Mouse (Mus musculus) small intestine, adult 2 months (tissue): ENCODE measurements around the gene Prc1. TPM values are rescaled to one million over a fixed set of nuclear protein-coding genes. Genes with fewer than 3 reads are reported as not detected.

ENCODE experiments used
- H3K27ac ChIP-seq: fragments of 200-500 bp; 2 replicates; pipeline ENCODE4 v1.5.1; 2012; ENCODE audit warnings: low read depth, low read length, control low read depth, inconsistent platforms; ENCODE audit not compliant: insufficient read depth
- H3K27me3 ChIP-seq: fragments of 200-500 bp; 2 replicates; pipeline ENCODE4 v1.6.1; 2012; ENCODE audit warnings: mild to moderate bottlenecking, moderate library complexity, low read length, inconsistent platforms; ENCODE audit not compliant: control insufficient read depth, insufficient read depth
- H3K36me3 ChIP-seq: fragments of 200-500 bp; 2 replicates; pipeline ENCODE4 v1.6.1; 2012; ENCODE audit warnings: mild to moderate bottlenecking, low read length, control low read depth, inconsistent platforms; ENCODE audit not compliant: control insufficient read depth, insufficient read depth
- H3K4me1 ChIP-seq: fragments of 200-500 bp; 2 replicates; pipeline ENCODE4 v1.6.1; 2012; ENCODE audit warnings: low read length, inconsistent platforms, mixed read lengths; ENCODE audit not compliant: control insufficient read depth, insufficient read depth, insufficient read length
- H3K4me3 ChIP-seq: fragments of 200-500 bp; 2 replicates; pipeline ENCODE4 v1.5.1; 2012; ENCODE audit warnings: low read depth, mild to moderate bottlenecking, control low read depth, inconsistent platforms, low read length, moderate library complexity
- CTCF ChIP-seq: fragments of 200-500 bp; IDR thresholded peaks from 2 replicates; pipeline ENCODE4 v1.5.1; 2012; ENCODE audit warnings: low read depth, mild to moderate bottlenecking, control low read depth, inconsistent platforms, low read length, moderate library complexity, mixed read lengths; ENCODE audit not compliant: insufficient replicate concordance, insufficient read length; ENCODE audit errors: extremely low read depth
- POLR2A ChIP-seq: fragments of 200-500 bp; IDR thresholded peaks from 2 replicates; pipeline ENCODE4 v1.6.1; 2012; ENCODE audit warnings: low read depth, mild to moderate bottlenecking, control low read depth, inconsistent platforms, low read length, moderate library complexity
- WGBS: fragments of 180-500 bp; shearing (Covaris S2); methylation state at CpG from one replicate; pipeline ENCODE4 v1.1.7; 2018; 5-methylcytosine and 5-hydroxymethylcytosine counted together
- polyA plus RNA-seq: library from polyadenylated mRNA; depleted of rRNA; stranded (reverse); fragments of >200 nt; gene quantifications from 2 replicates; pipeline ENCODE4 v1.2.3, GENCODE M21; 2012

The Prc1 gene
- polyA plus RNA-seq, 1 experiment, result 15.0 TPM

GRCm38 (mm10) chr7:80343270-80344018 lies 49.2 kb downstream of the Prc1 start:
- Histone ChIP-seq H3K36me3 (no peaks in the 10 kb centered on the region), H3K4me1 (peaks cover 19% of the 10 kb centered on the region; the same call in 1 of the 2 replicates), H3K4me3 (peak overlapping the region; percentile 73), H3K27me3 (no peaks in the 10 kb centered on the region), H3K27ac (no peak overlapping the region)
- 23% methylated on average over 19 of the region's 19 CpGs for WGBS
- TF ChIP-seq CTCF (no peak), POLR2A (no peak)

- peaks cover 11% of the 10 kb centered on the region; the same call in 1 of the 2 replicates for H3K4me1 ChIP-seq
- WGBS, result 54% methylated on average over 9 of the region's 9 CpGs
- H3K27ac ChIP-seq, result no peak overlapping the region
- no peak for TF ChIP-seq CTCF
- no peak for TF ChIP-seq POLR2A
- H3K4me3 ChIP-seq, result no peak overlapping the region
- H3K27me3 ChIP-seq, result no peaks in the 10 kb centered on the region
- peaks cover 4% of the 10 kb centered on the region; the same call in 1 of the 2 replicates for H3K36me3 ChIP-seq
Measured at GRCm38 (mm10) chr7:80346173-80346572, 51.9 kb downstream of the Prc1 start.

- Histone ChIP-seq H3K4me3 (no peak overlapping the region), H3K27ac (peak overlapping the region; percentile 16), H3K36me3 (peaks cover 4% of the 10 kb centered on the region; the same call in 1 of the 2 replicates), H3K27me3 (no peaks in the 10 kb centered on the region), H3K4me1 (peaks cover 11% of the 10 kb centered on the region; the same call in 1 of the 2 replicates)
- TF ChIP-seq CTCF (no peak), POLR2A (no peak)
- 71% methylated on average over 5 of the region's 5 CpGs for WGBS
Measured at GRCm38 (mm10) chr7:80346830-80347229, 52.6 kb downstream of the Prc1 start.

- 74% methylated on average over 13 of the region's 13 CpGs for WGBS
- Histone ChIP-seq H3K36me3 (peaks cover 4% of the 10 kb centered on the region; the same call in 1 of the 2 replicates), H3K27ac (peak overlapping the region; percentile 39), H3K4me3 (no peak overlapping the region), H3K27me3 (no peaks in the 10 kb centered on the region), H3K4me1 (peaks cover 9% of the 10 kb centered on the region; the same call in 1 of the 2 replicates)
- no peak for TF ChIP-seq CTCF
- no peak for TF ChIP-seq POLR2A
Measured at GRCm38 (mm10) chr7:80347670-80348586, 53.7 kb downstream of the Prc1 start.

- WGBS, result 65% methylated on average over 2 of the region's 2 CpGs
- H3K4me1 ChIP-seq, result peaks cover 3% of the 10 kb centered on the region; the same call in 1 of the 2 replicates
- TF ChIP-seq CTCF, result no peak
- TF ChIP-seq POLR2A, result no peak
Measured at GRCm38 (mm10) chr7:80350808-80351207, 56.6 kb downstream of the Prc1 start.

GRCm38 (mm10) chr7:80352920-80353319 lies 58.7 kb downstream of the Prc1 start:
- WGBS, result 93% methylated on average over 8 of the region's 8 CpGs
- Histone ChIP-seq H3K36me3 (peaks cover 4% of the 10 kb centered on the region; the same call in 1 of the 2 replicates), H3K4me3 (no peak overlapping the region), H3K27ac (no peak overlapping the region), H3K27me3 (no peaks in the 10 kb centered on the region), H3K4me1 (no peaks in the 10 kb centered on the region)
- no peak for TF ChIP-seq POLR2A
- no peak for TF ChIP-seq CTCF

More at GRCm38 (mm10) chr7:80350808-80351207, 56.6 kb downstream of the Prc1 start:
- H3K27ac ChIP-seq, result no peak overlapping the region
- H3K27me3 ChIP-seq, result no peaks in the 10 kb centered on the region
- H3K36me3 ChIP-seq, result peaks cover 4% of the 10 kb centered on the region; the same call in 1 of the 2 replicates
- no peak overlapping the region for H3K4me3 ChIP-seq
